Mouse (Mus musculus): ENCODE results near the gene Muc3a.

Muc3a gene

DNA sequence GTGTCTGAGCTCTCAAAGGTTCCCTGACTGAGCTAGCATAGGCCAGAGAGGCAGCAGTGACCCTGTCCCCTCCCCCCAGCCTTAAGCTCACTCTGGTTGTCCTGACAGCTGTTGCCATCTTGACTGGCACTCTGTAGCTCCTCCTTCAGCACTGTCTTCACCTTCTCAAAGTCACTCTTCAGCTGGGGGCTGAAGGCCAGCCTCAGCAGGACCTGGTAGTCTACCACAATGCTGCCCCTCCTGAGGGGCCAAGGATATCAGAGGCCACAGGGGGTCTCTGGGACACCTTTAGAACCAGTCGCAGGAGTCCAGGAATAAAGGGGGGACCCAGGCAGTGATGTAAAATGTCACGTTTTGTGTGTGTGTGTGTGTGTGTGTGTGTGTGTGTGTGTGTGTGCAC, at the start of gene Muc3a:
Gene Muc3a (minus strand): TSS at position 101 of the 400 bp plus-strand sequence.
- no peak for DNase-seq (ENCODE audit: low read depth, low spot score)

DNA sequence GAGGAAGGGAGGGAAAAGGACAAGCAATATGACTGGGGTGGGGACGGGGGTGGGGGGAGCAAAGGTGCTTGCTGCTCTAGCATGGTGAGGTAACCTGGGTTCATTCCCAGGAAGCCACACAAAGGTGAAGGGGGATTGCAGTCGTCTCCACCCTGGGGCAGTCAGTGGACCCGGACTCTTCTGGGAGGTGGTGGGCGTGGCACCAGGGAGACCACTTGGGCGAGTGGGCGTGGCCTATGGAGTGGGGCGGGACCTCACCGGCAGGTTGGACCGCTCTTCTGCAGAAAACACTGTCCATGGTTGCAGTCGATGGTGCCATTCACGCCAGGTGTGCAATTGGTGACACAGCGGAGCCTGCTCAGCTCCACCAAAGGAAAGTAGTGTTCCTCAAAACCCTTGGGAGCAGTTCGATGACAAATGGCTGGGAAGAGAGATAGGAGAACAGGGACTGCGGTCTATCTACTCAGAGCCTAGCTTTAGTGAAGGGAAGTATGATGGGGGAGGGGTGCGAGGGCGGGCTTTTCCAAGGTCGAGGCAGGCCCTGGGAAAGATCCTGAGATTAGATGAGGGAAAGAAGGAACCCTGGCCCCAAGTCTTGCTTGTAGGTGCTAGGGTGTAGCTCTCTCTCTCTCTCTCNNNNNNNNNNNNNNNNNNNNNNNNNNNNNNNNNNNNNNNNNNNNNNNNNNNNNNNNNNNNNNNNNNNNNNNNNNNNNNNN, 917 bp downstream of the Muc3a start:
- DNase-seq (ENCODE audit: low read depth, low spot score) = peak; percentile 18

DNA sequence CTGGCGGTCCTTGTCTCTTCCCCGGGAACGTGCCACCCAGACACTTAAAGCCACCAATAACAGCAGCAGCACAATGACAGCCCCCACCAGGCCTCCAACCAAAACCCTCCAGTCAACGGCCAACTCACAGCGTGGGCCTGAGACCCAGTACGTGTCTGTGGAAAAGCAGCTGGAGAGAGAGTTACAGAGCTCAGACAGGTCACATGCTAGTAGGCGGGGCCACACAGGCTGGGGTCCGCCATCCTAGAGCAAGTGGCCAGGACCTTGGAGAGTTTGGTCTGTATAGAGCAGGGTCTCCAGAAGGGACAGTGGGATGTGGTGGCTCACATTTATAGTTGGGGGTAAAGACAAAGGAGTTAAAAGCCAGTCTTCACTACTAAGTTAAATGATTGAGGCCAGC, 1.5 kb downstream of the Muc3a start:
- DNase-seq (ENCODE audit: low read depth, low spot score) = no peak

DNA sequence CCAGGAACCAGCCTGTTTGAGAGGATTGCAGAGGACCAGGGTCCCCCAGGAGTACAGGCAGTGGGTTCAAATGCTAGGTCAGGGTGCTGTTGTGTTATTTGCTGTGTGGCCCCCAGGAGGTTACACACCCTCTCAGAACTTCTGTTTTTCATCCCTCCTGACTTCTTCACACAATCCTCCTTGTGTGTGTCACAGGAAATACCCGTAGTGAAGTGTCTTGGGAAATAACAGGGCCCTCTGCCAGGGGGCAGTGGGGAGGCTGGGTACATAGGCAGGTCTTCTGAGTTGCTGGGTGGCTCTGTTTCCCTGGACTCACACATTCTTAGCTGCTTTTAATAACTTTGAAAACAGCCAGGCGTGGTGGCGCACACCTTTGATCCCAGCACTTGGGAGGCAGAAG, 6.9 kb downstream of the Muc3a start:
- DNase-seq (ENCODE audit: low read depth, low spot score) = no peak

DNA sequence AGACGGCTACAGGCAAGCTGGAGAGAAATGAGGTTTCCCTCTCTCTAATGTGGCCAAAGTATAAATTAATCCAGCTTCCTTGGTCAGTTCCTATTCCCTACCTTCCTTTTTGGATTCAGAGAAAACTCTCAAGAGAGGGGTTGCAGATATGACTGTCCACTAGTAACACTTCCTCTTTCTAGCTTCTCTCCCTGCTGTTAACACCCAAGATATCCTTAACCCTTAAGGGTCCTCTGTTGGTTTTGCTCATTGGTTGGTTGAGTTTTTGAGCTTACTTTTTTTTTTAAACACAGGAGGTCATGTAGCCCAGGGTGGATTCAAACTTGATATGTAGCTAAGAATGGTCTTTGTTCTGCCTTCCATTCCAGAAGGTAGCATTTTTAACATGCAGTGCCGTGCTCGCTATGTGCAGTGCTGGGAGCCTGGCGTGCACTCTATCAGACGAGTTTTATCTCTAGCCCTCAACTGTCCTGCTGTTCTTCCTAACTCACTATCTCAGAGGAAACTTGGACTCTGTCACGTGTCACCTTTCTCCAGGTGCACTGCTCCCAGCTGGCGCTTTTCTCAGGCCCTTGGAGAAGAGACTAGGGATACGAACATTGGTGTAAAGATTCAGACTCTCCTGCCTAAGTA, 17.6 kb downstream of the Muc3a start:
- DNase-seq (ENCODE audit: low read depth, low spot score) = no peak

DNA sequence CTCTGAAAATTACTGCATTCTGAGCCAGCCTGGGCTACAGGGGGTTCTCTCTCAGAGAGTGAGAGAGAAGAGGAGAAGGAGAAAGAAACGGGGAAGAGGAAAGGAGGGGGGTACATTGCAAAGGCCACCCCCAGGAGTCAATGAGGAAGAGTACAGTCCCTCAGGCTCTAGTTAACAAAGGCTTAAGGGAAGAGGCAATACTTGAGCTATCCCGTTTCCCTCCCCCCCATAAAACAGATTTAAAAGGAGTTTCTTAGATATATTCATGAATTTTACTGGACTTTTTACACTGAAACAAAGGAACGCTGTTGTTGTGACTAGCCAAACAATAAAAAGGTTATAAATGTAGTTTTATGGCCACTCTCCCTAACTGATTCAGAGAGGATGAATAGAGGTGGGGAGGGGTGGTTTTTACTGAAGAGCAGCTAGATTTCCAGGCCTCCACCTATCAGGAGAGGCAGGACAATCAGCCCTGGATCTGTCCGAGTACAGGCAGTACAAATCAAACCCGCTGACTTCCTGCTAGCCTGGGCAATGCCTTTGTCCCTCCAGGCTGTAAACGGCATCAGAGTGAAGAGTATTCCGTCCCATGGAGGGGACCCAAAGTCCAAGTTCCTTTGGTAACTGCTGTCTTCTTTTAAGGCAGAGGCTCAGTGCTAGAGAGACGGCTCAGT, 18.8 kb downstream of the Muc3a start:
- DNase-seq (ENCODE audit: low read depth, low spot score) = no peak

DNA sequence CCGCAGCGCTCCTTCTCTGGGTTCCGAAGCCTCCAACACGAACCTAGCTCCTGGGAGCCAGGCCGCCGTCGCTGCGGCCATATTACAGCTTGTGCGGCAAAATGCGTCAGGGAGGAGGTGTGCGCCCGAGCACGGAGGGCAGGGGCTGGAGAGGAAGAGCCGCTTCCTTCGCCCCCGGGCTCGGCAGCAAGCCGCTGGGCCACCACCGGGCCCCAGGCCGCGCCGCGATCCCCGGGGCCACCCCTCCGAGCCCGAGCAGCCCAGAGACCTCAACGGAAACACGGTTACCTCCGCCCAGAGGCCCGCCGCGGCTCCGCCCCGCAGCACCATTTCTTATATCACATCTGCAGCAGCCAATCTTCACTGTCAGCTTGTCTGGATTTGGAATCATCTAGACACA, 22.9 kb downstream of the Muc3a start:
- peak; percentile 75 for DNase-seq (ENCODE audit: low read depth, low spot score)

DNA sequence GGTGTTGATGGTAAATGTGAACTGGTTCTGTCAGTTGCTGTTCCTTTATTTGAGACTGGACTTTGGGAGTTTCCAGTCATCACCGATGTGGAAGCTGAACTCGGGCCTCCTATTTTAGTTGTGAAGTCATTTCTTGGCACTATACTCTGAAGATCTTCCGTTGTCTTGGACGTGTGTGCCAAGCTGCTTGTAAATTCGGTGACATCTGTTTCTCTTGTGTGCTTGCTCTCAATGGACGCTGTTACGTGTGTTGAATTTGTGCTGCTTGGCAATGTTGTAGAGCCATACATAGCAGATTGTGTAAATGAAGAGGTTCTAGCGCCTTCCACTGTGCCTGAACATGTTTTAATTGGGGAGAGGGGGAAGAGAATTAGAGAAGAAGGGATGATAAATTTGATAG, 26.8 kb downstream of the Muc3a start:
- DNase-seq (ENCODE audit: low read depth, low spot score) = no peak

DNA sequence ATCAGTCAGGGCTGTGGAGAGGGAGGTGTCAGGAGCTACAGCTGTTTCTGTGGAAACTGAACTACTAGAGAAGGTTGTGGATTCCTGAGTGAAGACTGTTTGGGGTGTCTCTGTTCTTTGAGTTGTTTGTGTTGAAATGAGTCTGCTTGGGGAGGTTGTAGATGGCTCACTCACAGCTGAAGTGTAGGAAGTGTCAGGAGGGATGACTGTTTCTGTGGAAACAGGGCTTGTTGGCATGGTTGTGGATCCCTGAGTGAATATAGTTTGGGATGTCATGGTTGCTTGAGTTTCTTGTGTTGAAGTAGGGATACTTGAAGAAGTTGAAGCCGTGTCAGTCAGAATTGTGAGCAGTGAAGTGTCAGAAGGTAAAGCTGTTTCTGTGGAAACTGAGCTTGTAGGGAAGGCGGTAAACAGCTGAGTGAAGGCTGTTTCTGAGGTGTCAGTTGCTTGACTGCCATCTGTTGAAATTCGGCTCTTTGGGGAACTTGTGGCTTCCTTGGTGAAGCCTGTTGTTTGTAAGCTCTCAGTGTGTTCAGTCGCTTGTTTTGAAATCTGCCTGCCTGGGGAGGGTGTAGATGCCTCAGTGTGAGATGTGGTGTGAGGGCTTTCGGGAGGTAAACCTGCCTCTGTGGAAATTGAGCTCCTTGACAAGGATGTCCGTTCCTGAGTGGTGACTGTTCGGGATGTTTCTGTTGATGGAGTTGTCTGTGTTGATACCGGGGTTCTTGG, 32.4 kb downstream of the Muc3a start:
- DNase-seq (ENCODE audit: low read depth, low spot score) = no peak

DNA sequence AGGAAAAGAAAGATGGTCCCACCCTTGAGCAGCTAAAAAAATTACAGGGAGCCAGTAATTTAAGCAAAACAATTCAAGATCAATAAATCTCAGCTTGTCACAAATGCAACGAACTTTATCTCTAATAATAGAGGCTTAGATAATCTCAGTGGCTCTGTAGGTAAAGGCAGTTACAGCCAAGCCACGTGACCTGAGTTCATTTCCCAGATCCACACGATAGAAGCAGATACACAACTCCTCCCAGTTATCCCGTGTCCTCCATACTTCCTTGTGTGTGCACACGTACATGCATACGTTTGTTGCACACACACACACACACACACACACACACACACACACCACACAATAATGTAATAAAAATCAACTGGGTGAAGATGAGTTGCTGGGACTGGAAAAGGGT, 38.2 kb downstream of the Muc3a start:
- no peak for DNase-seq (ENCODE audit: low read depth, low spot score)

DNA sequence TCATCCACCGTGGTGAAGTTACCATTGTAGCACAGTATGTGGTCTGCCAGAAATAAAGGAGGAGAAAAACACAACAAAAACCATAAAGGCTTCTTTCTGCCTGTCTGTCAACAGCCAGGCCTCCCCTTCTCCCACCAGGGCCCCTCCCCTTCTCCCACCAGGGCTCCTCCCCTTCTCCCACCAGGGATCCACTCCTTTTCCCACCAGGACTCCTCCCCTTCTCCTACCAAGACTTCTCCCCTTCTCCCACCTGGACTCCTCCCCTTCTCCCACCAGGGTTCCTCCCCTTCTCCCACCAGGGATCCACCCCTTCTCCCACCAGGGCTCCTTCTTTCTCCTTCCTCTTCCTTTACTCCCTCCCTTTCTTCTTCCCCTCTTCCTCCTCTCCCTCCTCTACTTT, 39.6 kb downstream of the Muc3a start:
- DNase-seq (ENCODE audit: low read depth, low spot score) = no peak

DNA sequence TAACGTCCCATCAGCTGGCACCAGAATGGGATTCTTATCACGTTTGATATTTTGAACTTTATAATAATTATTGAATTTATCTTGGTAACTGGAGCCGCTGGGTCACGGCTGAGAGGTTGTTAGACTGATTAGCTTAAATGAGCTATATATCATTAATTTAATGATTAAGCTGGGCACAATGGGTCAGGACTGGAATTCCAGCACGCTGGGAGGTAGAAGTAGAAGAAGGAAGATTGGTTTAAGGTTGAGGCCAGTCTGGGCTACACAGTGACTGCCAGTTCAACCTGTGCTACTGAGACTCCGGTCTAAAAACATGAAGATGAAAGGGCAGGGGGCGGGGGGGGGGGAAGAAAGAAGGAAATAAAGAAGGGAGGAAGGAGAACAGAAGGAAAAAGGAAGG, 40.7 kb downstream of the Muc3a start:
- DNase-seq (ENCODE audit: low read depth, low spot score) = no peak

DNA sequence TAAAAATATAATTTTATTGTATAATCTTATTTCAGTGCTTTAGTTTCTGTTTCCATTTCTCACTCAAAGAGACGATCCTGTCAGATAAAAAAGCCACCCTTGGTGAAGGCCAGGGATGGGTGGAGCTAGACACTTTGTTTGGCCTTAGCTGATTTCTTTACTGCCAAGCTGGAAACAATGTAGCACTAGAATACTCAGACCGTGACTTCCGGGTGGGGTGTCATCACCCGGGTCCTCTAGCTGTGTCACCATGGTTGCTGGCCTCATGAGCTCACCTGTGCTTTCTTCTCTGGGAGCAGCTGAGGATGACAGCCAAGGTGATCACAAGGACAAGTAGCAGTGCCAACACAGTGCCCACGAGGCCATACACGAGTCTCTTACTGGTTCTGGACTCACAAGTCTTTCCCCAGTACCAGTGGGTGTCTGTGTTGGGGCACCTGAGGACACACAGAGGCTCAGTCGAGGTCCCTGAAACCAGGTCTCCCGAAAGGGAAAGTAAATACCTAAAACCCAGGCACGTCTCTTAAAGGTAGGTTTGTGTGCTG, 41.3 kb downstream of the Muc3a start:
- DNase-seq (ENCODE audit: low read depth, low spot score) = no peak

DNA sequence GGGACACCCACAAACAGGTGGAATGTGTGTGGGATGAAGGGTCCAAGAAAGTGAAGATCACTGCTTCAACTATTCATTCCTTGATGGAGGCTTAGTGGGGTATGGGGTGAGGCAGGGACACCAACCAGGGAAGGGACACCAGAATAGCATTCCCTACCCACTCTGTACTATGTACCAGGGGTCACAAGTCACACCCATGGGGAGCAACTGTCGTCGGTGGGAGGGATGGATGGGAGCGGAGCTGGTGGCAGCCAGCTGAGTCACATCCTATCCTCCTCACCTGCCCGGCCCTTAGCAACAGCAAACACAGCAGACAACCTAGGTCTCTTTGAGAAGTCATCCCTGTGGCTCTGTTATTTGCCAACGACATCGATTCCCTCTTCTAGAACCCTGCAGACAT, 44.6 kb downstream of the Muc3a start:
- DNase-seq (ENCODE audit: low read depth, low spot score) = no peak

DNA sequence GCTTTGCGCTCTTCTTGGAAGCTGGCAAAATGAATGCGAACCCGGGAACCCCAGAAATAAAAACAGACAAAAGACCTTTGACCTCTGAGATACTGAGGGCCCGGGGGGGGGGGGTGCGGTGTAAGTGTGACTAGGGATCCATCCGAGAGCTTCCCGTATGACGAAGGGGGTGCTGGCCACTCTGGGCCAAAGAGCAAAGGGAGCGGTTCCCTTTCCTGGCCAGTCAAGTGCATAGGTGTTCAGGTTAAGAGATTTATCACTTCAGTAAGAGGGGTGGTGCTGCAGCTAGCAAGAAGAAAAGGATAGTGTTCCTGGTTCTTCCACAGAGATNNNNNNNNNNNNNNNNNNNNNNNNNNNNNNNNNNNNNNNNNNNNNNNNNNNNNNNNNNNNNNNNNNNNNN, 46.2 kb downstream of the Muc3a start:
- no peak for DNase-seq (ENCODE audit: low read depth, low spot score)

DNA sequence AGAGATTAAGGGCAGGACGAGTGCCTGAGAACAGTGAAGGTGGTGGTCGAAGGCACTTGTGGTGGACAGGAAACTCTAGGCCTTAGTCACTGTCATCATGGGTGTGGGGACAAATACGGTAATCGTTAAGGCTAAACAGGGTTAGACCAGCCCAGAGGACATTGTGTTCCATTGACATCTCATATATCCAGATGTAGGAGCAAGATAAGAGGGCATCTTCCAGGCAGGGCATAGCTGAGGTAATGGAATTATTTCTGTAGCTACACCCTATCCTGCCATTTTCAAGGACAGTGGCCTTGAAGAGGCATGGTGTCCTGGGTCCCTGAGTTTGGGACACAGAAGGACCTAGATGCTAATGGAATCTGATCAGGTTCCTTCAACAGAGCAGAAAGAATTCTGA, 50.3 kb downstream of the Muc3a start:
- DNase-seq (ENCODE audit: low read depth, low spot score) = no peak

DNA sequence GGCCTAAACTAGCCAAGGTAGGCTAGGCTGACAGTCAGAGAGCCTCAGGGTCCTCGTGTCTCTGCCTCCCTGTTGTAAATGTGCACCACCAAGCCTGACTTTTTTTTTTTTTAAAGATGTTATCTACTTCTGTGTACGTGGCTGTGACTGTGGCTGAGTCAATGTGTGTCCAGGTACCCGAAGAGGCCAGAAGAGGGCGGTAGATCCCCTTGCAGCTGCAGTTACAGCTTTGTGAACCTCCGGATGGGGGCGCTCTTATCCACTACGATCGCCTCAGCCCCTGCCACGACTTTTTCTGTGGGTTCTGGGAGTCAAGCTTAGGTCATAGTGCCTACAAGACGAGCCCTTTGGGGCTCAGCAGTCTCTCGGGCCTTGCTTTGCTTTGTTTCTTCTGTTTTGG, 52.7 kb downstream of the Muc3a start:
- peak; percentile 90 for DNase-seq (ENCODE audit: low read depth, low spot score)

Data from CD4-positive, CD25-positive, alpha-beta regulatory T cell, adult 2 months (primary cell).